Mouse (Mus musculus) MEL (cell line): Measurements from ENCODE around the gene Nf2. TPM values are rescaled to one million over a fixed set of nuclear protein-coding genes. Genes with fewer than 3 reads are reported as not detected.

Experiments used
- DNase-seq: peaks from one replicate; pipeline ENCODE4 v3.0.0; 2011; ENCODE audit warnings: low read depth, low spot score
- H3K27ac ChIP-seq: 2 replicates; pipeline ENCODE4 v1.5.1; 2012; ENCODE audit warnings: low read depth, mild to moderate bottlenecking, control low read depth, low read length, moderate library complexity; ENCODE audit not compliant: control insufficient read depth
- H3K27me3 ChIP-seq, 2 experiments: fragments of 150-350 bp in 1 of 2; sonication (generic) in 1 of 2; 2 replicates each; pipeline ENCODE4 v1.6.1; 2012; ENCODE audit warnings: low read length in 2 of 2, mild to moderate bottlenecking in 2 of 2, improper control_type of control experiment in 1 of 2, moderate library complexity in 1 of 2; ENCODE audit not compliant: insufficient read depth in 2 of 2, control insufficient read depth in 1 of 2
- H3K36me3 ChIP-seq, 2 experiments: 2 replicates each; pipeline ENCODE4 v1.6.1; 2012 to 2014; ENCODE audit warnings: low read length in 2 of 2, improper control_type of control experiment in 1 of 2, inconsistent platforms in 1 of 2, mild to moderate bottlenecking in 1 of 2; ENCODE audit not compliant: insufficient read depth in 2 of 2, control insufficient read depth in 1 of 2
- H3K4me1 ChIP-seq, 2 experiments: fragments of 150-350 bp in 1 of 2; sonication (generic) in 1 of 2; 2 replicates each; pipeline ENCODE4 v1.6.1; 2012; ENCODE audit warnings: low read length in 2 of 2, improper control_type of control experiment in 1 of 2, mild to moderate bottlenecking in 1 of 2; ENCODE audit not compliant: insufficient read depth in 2 of 2, control insufficient read depth in 1 of 2
- H3K4me3 ChIP-seq, 2 experiments: fragments of 150-350 bp in 1 of 2; sonication (generic) in 1 of 2; 2 replicates each; pipeline ENCODE4 v1.5.1; 2012; ENCODE audit warnings: low read depth in 2 of 2, low read length in 2 of 2, mild to moderate bottlenecking in 2 of 2, moderate library complexity in 2 of 2, control low read depth in 1 of 2, improper control_type of control experiment in 1 of 2; ENCODE audit not compliant: control insufficient read depth in 1 of 2, insufficient read depth in 1 of 2
- H3K79me2 ChIP-seq: 2 replicates; pipeline ENCODE4 v1.6.1; 2012; ENCODE audit warnings: mild to moderate bottlenecking, low read length, moderate library complexity; ENCODE audit not compliant: control insufficient read depth, poor library complexity, insufficient read depth
- H3K9ac ChIP-seq: 2 replicates; pipeline ENCODE4 v1.6.1; 2012; ENCODE audit warnings: low read depth, mild to moderate bottlenecking, control low read depth, low read length, moderate library complexity; ENCODE audit not compliant: control insufficient read depth, poor library complexity, severe bottlenecking
- H3K9me3 ChIP-seq: fragments of 150-350 bp; sonication (generic); replicated peaks from 2 replicates; pipeline ENCODE4 v1.6.1; 2012; ENCODE audit warnings: mild to moderate bottlenecking, low read length, improper control_type of control experiment, moderate library complexity; ENCODE audit not compliant: insufficient read depth
- BHLHE40 ChIP-seq: IDR thresholded peaks from 2 replicates; pipeline ENCODE4 v1.6.1; 2012; ENCODE audit warnings: low read depth, mild to moderate bottlenecking, inconsistent platforms, low read length, improper control_type of control experiment, borderline replicate concordance
- CHD1 ChIP-seq: IDR thresholded peaks from 2 replicates; pipeline ENCODE4 v1.6.1; 2012; ENCODE audit warnings: low read depth, mild to moderate bottlenecking, inconsistent platforms, low read length, improper control_type of control experiment
- CHD2 ChIP-seq: IDR thresholded peaks from 2 replicates; pipeline ENCODE4 v1.6.1; 2011; ENCODE audit warnings: low read length, improper control_type of control experiment
- EP300 ChIP-seq, 2 experiments: IDR thresholded peaks; 2 replicates each; pipeline ENCODE4 v1.6.1; 2011; ENCODE audit warnings: improper control_type of control experiment in 2 of 2, low read length in 2 of 2, low read depth in 1 of 2, mild to moderate bottlenecking in 1 of 2
- ETS1 ChIP-seq: IDR thresholded peaks from 2 replicates; pipeline ENCODE4 v1.6.1; 2012; ENCODE audit warnings: low read depth, mild to moderate bottlenecking, inconsistent platforms, low read length, improper control_type of control experiment, moderate library complexity
- GATA1 ChIP-seq: IDR thresholded peaks from 2 replicates; pipeline ENCODE4 v1.6.1; 2011; ENCODE audit warnings: low read depth, low read length, improper control_type of control experiment
- HCFC1 ChIP-seq: IDR thresholded peaks from 2 replicates; pipeline ENCODE4 v1.6.1; 2012; ENCODE audit warnings: low read depth, mild to moderate bottlenecking, inconsistent platforms, low read length, improper control_type of control experiment, moderate library complexity
- MAX ChIP-seq: IDR thresholded peaks from 2 replicates; pipeline ENCODE4 v1.6.1; 2011; ENCODE audit warnings: low read length, improper control_type of control experiment
- MAZ ChIP-seq: IDR thresholded peaks from 2 replicates; pipeline ENCODE4 v1.6.1; 2012; ENCODE audit warnings: low read depth, mild to moderate bottlenecking, inconsistent platforms, low read length, improper control_type of control experiment
- MXI1 ChIP-seq: IDR thresholded peaks from 2 replicates; pipeline ENCODE4 v1.6.1; 2011; ENCODE audit warnings: mild to moderate bottlenecking, low read depth, low read length, improper control_type of control experiment
- MYB ChIP-seq: IDR thresholded peaks from 2 replicates; pipeline ENCODE4 v1.6.1; 2011; ENCODE audit warnings: mild to moderate bottlenecking, low read depth, low read length, improper control_type of control experiment
- MYC ChIP-seq: IDR thresholded peaks from 2 replicates; pipeline ENCODE4 v1.6.1; 2011; ENCODE audit warnings: low read depth, mild to moderate bottlenecking, low read length, improper control_type of control experiment, moderate library complexity
- NELFE ChIP-seq: IDR thresholded peaks from 2 replicates; pipeline ENCODE4 v1.6.1; 2011; ENCODE audit warnings: low read depth, low read length, improper control_type of control experiment
- NRF1 ChIP-seq: IDR thresholded peaks from 2 replicates; pipeline ENCODE4 v1.6.1; 2014; ENCODE audit warnings: low read depth, mild to moderate bottlenecking, inconsistent platforms, low read length, improper control_type of control experiment, moderate library complexity; ENCODE audit not compliant: poor library complexity, insufficient read depth, severe bottlenecking
- POLR2A ChIP-seq, 2 experiments: IDR thresholded peaks; 2 replicates each; pipeline ENCODE4 v1.6.1; 2011 to 2012; ENCODE audit warnings: low read length in 2 of 2, mild to moderate bottlenecking in 2 of 2, control low read depth in 1 of 2, improper control_type of control experiment in 1 of 2, low read depth in 1 of 2, moderate library complexity in 1 of 2; ENCODE audit not compliant: control insufficient read depth in 1 of 2, insufficient read depth in 1 of 2, poor library complexity in 1 of 2
- POLR2AphosphoS5 ChIP-seq: IDR thresholded peaks from 2 replicates; pipeline ENCODE4 v1.6.1; 2012; ENCODE audit warnings: low read depth, borderline replicate concordance, mild to moderate bottlenecking, inconsistent platforms, low read length, moderate library complexity, mixed read lengths
- RAD21 ChIP-seq: IDR thresholded peaks from 2 replicates; pipeline ENCODE4 v1.6.1; 2011; ENCODE audit warnings: mild to moderate bottlenecking, low read depth, low read length, improper control_type of control experiment
- RCOR1 ChIP-seq: IDR thresholded peaks from 2 replicates; pipeline ENCODE4 v1.6.1; 2012; ENCODE audit warnings: low read depth, mild to moderate bottlenecking, inconsistent platforms, low read length, improper control_type of control experiment
- SIN3A ChIP-seq: IDR thresholded peaks from 2 replicates; pipeline ENCODE4 v1.6.1; 2012; ENCODE audit warnings: low read length, improper control_type of control experiment, inconsistent platforms
- SMC3 ChIP-seq: IDR thresholded peaks from 2 replicates; pipeline ENCODE4 v1.6.1; 2011; ENCODE audit warnings: low read depth, low read length, improper control_type of control experiment
- UBTF ChIP-seq: IDR thresholded peaks from 2 replicates; pipeline ENCODE4 v1.6.1; 2012; ENCODE audit warnings: low read depth, mild to moderate bottlenecking, inconsistent platforms, low read length, improper control_type of control experiment, moderate library complexity, borderline replicate concordance; ENCODE audit not compliant: insufficient read depth
- USF1 ChIP-seq: IDR thresholded peaks from 2 replicates; pipeline ENCODE4 v1.6.1; 2014; ENCODE audit warnings: low read depth, mild to moderate bottlenecking, inconsistent platforms, low read length, improper control_type of control experiment, moderate library complexity
- ZKSCAN1 ChIP-seq: IDR thresholded peaks from 2 replicates; pipeline ENCODE4 v1.6.1; 2012; ENCODE audit warnings: low read depth, mild to moderate bottlenecking, inconsistent platforms, low read length, improper control_type of control experiment, moderate library complexity
- ZNF384 ChIP-seq: IDR thresholded peaks from 2 replicates; pipeline ENCODE4 v1.6.1; 2012; ENCODE audit warnings: low read depth, mild to moderate bottlenecking, inconsistent platforms, low read length, improper control_type of control experiment
- polyA plus RNA-seq, 2 experiments: library from polyadenylated mRNA; stranded (reverse) in 1 of 2; unstranded in 1 of 2; fragments of >175 nt in 1 of 2; fragments of >200 nt in 1 of 2; gene quantifications; 2 replicates each; pipeline versions ENCODE4 v1.2.1 to v1.2.4; 2012; ENCODE audit warnings: low replicate concordance in 2 of 2, low read depth in 1 of 2; ENCODE audit not compliant: insufficient read length in 2 of 2, insufficient read depth in 1 of 2, missing spikeins in 1 of 2
- total RNA-seq: library from RNA; depleted of rRNA; stranded (reverse); fragments of 300-350 nt; gene quantifications from 2 replicates; pipeline ENCODE4 v1.2.3, GENCODE M21; 2012

The Nf2 gene
- total and polyA plus RNA-seq, 3 experiments, result 73.6 to 246 (median 95.6) TPM

DNA sequence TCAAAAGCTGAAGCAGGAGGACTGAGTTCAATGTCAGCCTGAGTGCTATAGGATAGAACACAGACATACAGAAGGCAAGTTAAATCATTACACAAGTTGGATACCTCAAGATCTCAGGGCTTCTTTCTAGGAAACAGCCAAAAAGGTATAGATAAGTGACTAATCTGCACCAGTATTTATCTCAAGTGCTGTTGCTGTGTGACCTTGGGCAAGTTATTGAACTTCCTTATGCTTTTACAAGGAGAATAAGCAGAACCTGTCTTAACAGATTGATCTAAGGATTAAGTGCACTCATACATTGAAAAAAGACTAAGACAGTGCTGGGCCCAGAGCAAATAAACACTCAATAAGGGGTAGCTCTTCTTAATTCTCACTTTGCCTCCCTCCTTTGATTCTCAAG is 22.0 kb downstream of the Nf2 start (continued):
- TF ChIP-seq USF1 (no peak), NELFE (no peak), MAX (no peak), MAZ (no peak), MYC (no peak), ZNF384 (no peak; the same call in 1 of the 2 replicates), RCOR1 (peak; percentile 86), CHD2 (no peak), MYB (no peak), ETS1 (0 out of 2 replicates have a peak, but pooled peaks have one; percentile 24), RAD21 (no peak), POLR2A (IDR thresholded peaks at IDR 0.05; ENCODE audit: control insufficient read depth in 1 of 2, insufficient read depth in 1 of 2, low read depth in 1 of 2, low read length in 2 of 2, poor library complexity in 1 of 2) (no peak), POLR2AphosphoS5 (no peak), HCFC1 (no peak), SIN3A (peak; percentile 62)

DNA sequence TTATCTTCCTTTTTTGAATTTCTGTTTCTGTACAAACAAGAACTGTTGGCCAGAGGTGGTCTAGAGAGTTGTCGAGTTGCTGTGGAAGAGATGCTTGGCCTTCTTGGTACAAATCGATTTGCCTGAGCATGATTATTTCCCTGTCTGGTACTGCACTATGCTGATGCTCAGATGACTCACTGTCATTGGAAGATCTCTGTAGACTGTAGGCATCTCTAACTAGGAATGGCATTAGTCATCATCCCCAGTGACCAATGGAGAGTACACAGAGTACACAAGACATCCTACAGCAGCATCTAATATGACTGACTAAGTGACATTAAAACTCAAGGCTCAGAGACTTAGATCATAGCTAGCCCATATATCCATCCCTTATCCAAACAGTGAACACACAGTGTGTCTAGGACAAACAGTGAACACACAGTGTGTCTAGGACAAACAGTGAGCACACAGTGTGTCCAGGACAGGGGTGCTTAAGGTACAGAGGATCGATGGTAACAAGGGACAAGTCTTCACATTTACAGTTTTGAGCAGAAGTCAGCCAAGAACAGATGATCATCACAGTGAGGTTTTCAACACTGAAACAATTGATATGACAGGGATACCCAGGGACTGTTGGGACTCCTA is 23.1 kb downstream of the Nf2 start:
- Histone ChIP-seq H3K27ac (no peak overlapping the region), H3K79me2 (peaks cover 14% of the 10 kb centered on the region), H3K4me1 (peaks cover 14 to 15% of the 10 kb centered on the region in 2 experiments), H3K36me3 (peaks cover 2 to 19% of the 10 kb centered on the region in 2 experiments; a peak in 3 of 4 replicates), H3K9me3 (no peaks in the 10 kb centered on the region), H3K27me3 (no peaks in the 10 kb centered on the region), H3K9ac (no peak overlapping the region), H3K4me3 (no peak overlapping the region)
- TF ChIP-seq NRF1 (no peak), ZKSCAN1 (peak; percentile 93), NELFE (0 out of 2 replicates have a peak, but pooled peaks have one; percentile 20)
- no peak for DNase-seq

DNA sequence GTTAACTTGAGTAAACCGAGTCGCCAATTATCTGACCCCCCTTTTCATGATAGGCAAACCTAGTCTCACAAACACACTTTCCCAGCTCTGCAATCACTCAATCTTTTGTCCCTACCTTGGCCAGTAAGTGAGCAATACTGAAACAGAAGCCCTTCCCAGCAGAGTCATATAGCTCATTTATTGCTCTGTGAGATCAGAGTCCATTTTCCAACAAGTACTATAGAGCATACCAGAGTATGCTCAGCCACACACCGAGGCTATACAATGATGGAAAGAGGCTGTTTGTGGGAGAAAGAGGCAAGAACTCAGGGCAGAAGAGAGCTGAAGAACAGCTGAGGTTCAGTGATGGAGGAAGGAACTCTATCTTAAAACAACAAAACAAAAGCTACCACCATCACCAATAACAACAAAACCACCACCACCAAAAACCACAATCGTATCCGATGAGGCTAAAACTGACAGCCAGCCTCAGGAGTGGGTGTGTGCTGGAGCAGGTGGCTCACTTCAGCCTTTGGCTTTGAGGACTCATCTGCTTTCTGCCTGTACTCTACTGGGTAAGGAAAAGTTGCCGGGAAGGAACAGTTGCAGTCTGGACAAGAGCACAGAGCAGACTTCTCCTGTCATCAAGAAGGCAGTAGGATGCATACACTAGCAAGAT is 25.6 kb downstream of the Nf2 start:
- Histone ChIP-seq H3K36me3 (peaks cover 0 to 17% of the 10 kb centered on the region in 2 experiments; a peak in 2 of 4 replicates), H3K4me1 (peaks cover 13 to 15% of the 10 kb centered on the region in 2 experiments), H3K4me3 (no peak overlapping the region), H3K27ac (no peak overlapping the region), H3K9me3 (no peaks in the 10 kb centered on the region), H3K27me3 (no peaks in the 10 kb centered on the region), H3K79me2 (peaks cover 8% of the 10 kb centered on the region), H3K9ac (no peak overlapping the region)
- TF ChIP-seq SIN3A, result no peak
- TF ChIP-seq POLR2AphosphoS5, result no peak
- TF ChIP-seq MYB, result no peak
- TF ChIP-seq RAD21, result no peak
- TF ChIP-seq MAX, result no peak
- TF ChIP-seq EP300 (IDR thresholded peaks at IDR 0.05; ENCODE audit: low read depth in 1 of 2, low read length in 2 of 2), result no peak
- no peak for TF ChIP-seq NRF1
- no peak for TF ChIP-seq CHD2
- no peak for TF ChIP-seq SMC3
- TF ChIP-seq RCOR1, result no peak
- no peak for TF ChIP-seq MXI1
- no peak for TF ChIP-seq MAZ
- TF ChIP-seq GATA1, result no peak
- TF ChIP-seq BHLHE40, result no peak
- TF ChIP-seq UBTF, result no peak
- no peak for TF ChIP-seq CHD1
- DNase-seq, result no peak
